Mouse (Mus musculus) stomach, embryonic 15.5 days (tissue): ENCODE data around the gene Cmss1. TPM values are rescaled to one million over a fixed set of nuclear protein-coding genes. Genes with fewer than 3 reads are reported as not detected.

Source experiments
- ATAC-seq: fragments of 200-750 bp; cut with Nextera tagmentation; 2 replicates; pipeline ENCODE4 v1.8.0; 2017; ENCODE audit warnings: low read depth, moderate number of reproducible peaks, moderate TSS enrichment; ENCODE audit not compliant: insufficient read depth, low FRiP score
- H3K27ac ChIP-seq: fragments of 300-500 bp; sonication (generic); 2 replicates; pipeline ENCODE4 v1.5.1; 2015; ENCODE audit warnings: mild to moderate bottlenecking, inconsistent platforms
- H3K27me3 ChIP-seq: fragments of 300-500 bp; sonication (generic); replicated peaks from 2 replicates; pipeline ENCODE4 v1.6.1; 2015; ENCODE audit warnings: inconsistent platforms
- H3K36me3 ChIP-seq: fragments of 300-500 bp; sonication (generic); 2 replicates; pipeline ENCODE4 v1.6.1; 2015; ENCODE audit warnings: inconsistent platforms
- H3K4me1 ChIP-seq: fragments of 300-500 bp; sonication (generic); 2 replicates; pipeline ENCODE4 v1.6.1; 2015; ENCODE audit warnings: inconsistent platforms
- H3K4me2 ChIP-seq: fragments of 300-500 bp; sonication (generic); 2 replicates; pipeline ENCODE4 v1.6.1; 2015; ENCODE audit warnings: mild to moderate bottlenecking, inconsistent platforms
- H3K4me3 ChIP-seq: fragments of 300-500 bp; sonication (generic); replicated peaks from 2 replicates; pipeline ENCODE4 v1.5.1; 2015; ENCODE audit warnings: inconsistent platforms
- H3K9ac ChIP-seq: fragments of 300-500 bp; sonication (generic); 2 replicates; pipeline ENCODE4 v1.6.1; 2015; ENCODE audit warnings: inconsistent platforms
- H3K9me3 ChIP-seq: fragments of 300-500 bp; sonication (generic); 2 replicates; pipeline ENCODE4 v1.6.1; 2016; ENCODE audit warnings: inconsistent platforms
- WGBS: fragments of 180-500 bp; shearing (Covaris S2); methylation state at CpG from one replicate; pipeline ENCODE4 v1.1.7; 2015; 5-methylcytosine and 5-hydroxymethylcytosine counted together
- polyA plus RNA-seq: library from polyadenylated mRNA; unstranded; fragments of >200 nt; fragmentation: Nextera tagmentation; extraction: Ambion mirVana; gene quantifications from 2 replicates; pipeline ENCODE4 v1.2.1, GENCODE M21; 2015

Cmss1 gene
- polyA plus RNA-seq, 1 experiment from 2014 or later, result 45.8 TPM

- Histone ChIP-seq H3K27ac (0 out of 2 replicates have a peak overlapping the region, but pooled peaks have one; percentile 11), H3K27me3 (no peaks in the 10 kb centered on the region), H3K36me3 (no peaks in the 10 kb centered on the region), H3K4me1 (no peaks in the 10 kb centered on the region), H3K9ac (no peak overlapping the region), H3K4me3 (no peak overlapping the region), H3K9me3 (no peaks in the 10 kb centered on the region), H3K4me2 (no peak overlapping the region)
- ATAC-seq, result no peak
- WGBS, result 59% methylated on average over 7 of the region's 7 CpGs
Observed at GRCm38 (mm10) chr16:57580041-57580440, 26.6 kb downstream of the Cmss1 start.

GRCm38 (mm10) chr16:57577519-57577918 is 29.1 kb downstream of the Cmss1 start:
- WGBS, result 94% methylated on average over 1 of the region's 1 CpGs
- no peaks in the 10 kb centered on the region for H3K27me3 ChIP-seq
- ATAC-seq, result no peak
- H3K9me3 ChIP-seq, result no peaks in the 10 kb centered on the region
- H3K4me2 ChIP-seq, result no peak overlapping the region
- H3K4me1 ChIP-seq, result no peaks in the 10 kb centered on the region
- H3K36me3 ChIP-seq, result no peaks in the 10 kb centered on the region
- H3K4me3 ChIP-seq, result no peak overlapping the region
- no peak overlapping the region for H3K27ac ChIP-seq
- no peak overlapping the region for H3K9ac ChIP-seq

GRCm38 (mm10) chr16:57575764-57576388 is 30.8 kb downstream of the Cmss1 start:
- no peak for ATAC-seq
- Histone ChIP-seq H3K9me3 (no peaks in the 10 kb centered on the region), H3K4me3 (no peak overlapping the region), H3K4me2 (no peak overlapping the region), H3K36me3 (peaks cover 8% of the 10 kb centered on the region; the same call in 1 of the 2 replicates), H3K9ac (no peak overlapping the region), H3K4me1 (no peaks in the 10 kb centered on the region; the same call in 1 of the 2 replicates), H3K27ac (no peak overlapping the region), H3K27me3 (no peaks in the 10 kb centered on the region)
- WGBS, result 98% methylated on average over 1 of the region's 1 CpGs

- Histone ChIP-seq H3K4me1 (no peaks in the 10 kb centered on the region; the same call in 1 of the 2 replicates), H3K27me3 (no peaks in the 10 kb centered on the region), H3K9ac (no peak overlapping the region), H3K9me3 (no peaks in the 10 kb centered on the region), H3K4me3 (no peak overlapping the region), H3K27ac (no peak overlapping the region; the same call in 1 of the 2 replicates), H3K36me3 (peaks cover 13% of the 10 kb centered on the region; the same call in 1 of the 2 replicates), H3K4me2 (no peak overlapping the region)
- WGBS, result 35% methylated on average over 1 of the region's 1 CpGs
- no peak for ATAC-seq
Observed at GRCm38 (mm10) chr16:57573831-57574230, 32.8 kb downstream of the Cmss1 start.

- no peak overlapping the region for H3K4me3 ChIP-seq
- WGBS, result 82% methylated on average over 5 of the region's 5 CpGs
Observed at GRCm38 (mm10) chr16:57570789-57571311, 35.8 kb downstream of the Cmss1 start.

GRCm38 (mm10) chr16:57568648-57569404 is 37.8 kb downstream of the Cmss1 start:
- H3K4me3 ChIP-seq, result no peak overlapping the region
- no peaks in the 10 kb centered on the region for H3K9me3 ChIP-seq
- H3K27me3 ChIP-seq, result no peaks in the 10 kb centered on the region
- no peaks in the 10 kb centered on the region; the same call in 1 of the 2 replicates for H3K4me1 ChIP-seq
- WGBS, result 42% methylated on average over 7 of the region's 7 CpGs
- peak; percentile 92 for ATAC-seq
- no peak overlapping the region for H3K9ac ChIP-seq
- H3K36me3 ChIP-seq, result peaks cover 13% of the 10 kb centered on the region; the same call in 1 of the 2 replicates
- H3K27ac ChIP-seq, result no peak overlapping the region
- no peak overlapping the region for H3K4me2 ChIP-seq

More at GRCm38 (mm10) chr16:57570789-57571311, 35.8 kb downstream of the Cmss1 start:
- H3K9me3 ChIP-seq, result no peaks in the 10 kb centered on the region
- no peak overlapping the region for H3K4me2 ChIP-seq
- no peak overlapping the region for H3K27ac ChIP-seq
- H3K9ac ChIP-seq, result no peak overlapping the region
- ATAC-seq, result no peak
- peaks cover 13% of the 10 kb centered on the region; the same call in 1 of the 2 replicates for H3K36me3 ChIP-seq
- H3K4me1 ChIP-seq, result no peaks in the 10 kb centered on the region; the same call in 1 of the 2 replicates
- no peaks in the 10 kb centered on the region for H3K27me3 ChIP-seq

GRCm38 (mm10) chr16:57566215-57566614 is 40.4 kb downstream of the Cmss1 start:
- no peak overlapping the region for H3K4me3 ChIP-seq
- 0 out of 2 replicates have a peak, but pooled peaks cover 6% of the 10 kb centered on the region for H3K36me3 ChIP-seq
- H3K27me3 ChIP-seq, result no peaks in the 10 kb centered on the region
- no peak overlapping the region for H3K9ac ChIP-seq
- H3K4me2 ChIP-seq, result no peak overlapping the region
- ATAC-seq, result no peak
- H3K27ac ChIP-seq, result no peak overlapping the region
- WGBS, result 59% methylated on average over 3 of the region's 3 CpGs
- no peaks in the 10 kb centered on the region for H3K9me3 ChIP-seq
- no peaks in the 10 kb centered on the region; the same call in 1 of the 2 replicates for H3K4me1 ChIP-seq

- Histone ChIP-seq H3K4me2 (no peak overlapping the region), H3K9ac (no peak overlapping the region), H3K36me3 (0 out of 2 replicates have a peak, but pooled peaks cover 2% of the 10 kb centered on the region), H3K4me3 (no peak overlapping the region), H3K4me1 (no peaks in the 10 kb centered on the region), H3K27ac (no peak overlapping the region), H3K27me3 (no peaks in the 10 kb centered on the region), H3K9me3 (no peaks in the 10 kb centered on the region)
- WGBS, result 38% methylated on average over 1 of the region's 1 CpGs
- ATAC-seq, result no peak
Observed at GRCm38 (mm10) chr16:57564807-57565206, 41.9 kb downstream of the Cmss1 start.

- H3K4me2 ChIP-seq, result no peak overlapping the region
- no peaks in the 10 kb centered on the region for H3K36me3 ChIP-seq
- H3K4me3 ChIP-seq, result no peak overlapping the region
- H3K4me1 ChIP-seq, result no peaks in the 10 kb centered on the region
- no peaks in the 10 kb centered on the region for H3K9me3 ChIP-seq
- peak overlapping the region; percentile 67; the same call in 1 of the 2 replicates for H3K27ac ChIP-seq
- no peak overlapping the region for H3K9ac ChIP-seq
- ATAC-seq, result peak; percentile 63; the same call in 1 of the 2 replicates
- no peaks in the 10 kb centered on the region for H3K27me3 ChIP-seq
- 29% methylated on average over 3 of the region's 3 CpGs for WGBS
Observed at GRCm38 (mm10) chr16:57563453-57563852, 43.2 kb downstream of the Cmss1 start.

- ATAC-seq, result no peak
- H3K4me3 ChIP-seq, result no peak overlapping the region
- 78% methylated on average over 1 of the region's 1 CpGs for WGBS
Observed at GRCm38 (mm10) chr16:57560185-57560584, 46.5 kb downstream of the Cmss1 start.

GRCm38 (mm10) chr16:57558258-57558657 is 48.4 kb downstream of the Cmss1 start:
- no peak for ATAC-seq
- Histone ChIP-seq H3K36me3 (no peaks in the 10 kb centered on the region), H3K9me3 (no peaks in the 10 kb centered on the region), H3K4me1 (peaks cover 7% of the 10 kb centered on the region; the same call in 1 of the 2 replicates), H3K4me2 (no peak overlapping the region), H3K27me3 (no peaks in the 10 kb centered on the region), H3K4me3 (no peak overlapping the region), H3K9ac (no peak overlapping the region), H3K27ac (no peak overlapping the region)
- WGBS, result 82% methylated on average over 3 of the region's 3 CpGs

More at GRCm38 (mm10) chr16:57560185-57560584, 46.5 kb downstream of the Cmss1 start:
- Histone ChIP-seq H3K9ac (no peak overlapping the region), H3K36me3 (no peaks in the 10 kb centered on the region), H3K4me2 (no peak overlapping the region), H3K9me3 (no peaks in the 10 kb centered on the region), H3K27ac (no peak overlapping the region), H3K4me1 (0 out of 2 replicates have a peak, but pooled peaks cover 7% of the 10 kb centered on the region), H3K27me3 (no peaks in the 10 kb centered on the region)
